ENCODE assay signal across 10 mouse cellular contexts in the genomic region with DNA sequence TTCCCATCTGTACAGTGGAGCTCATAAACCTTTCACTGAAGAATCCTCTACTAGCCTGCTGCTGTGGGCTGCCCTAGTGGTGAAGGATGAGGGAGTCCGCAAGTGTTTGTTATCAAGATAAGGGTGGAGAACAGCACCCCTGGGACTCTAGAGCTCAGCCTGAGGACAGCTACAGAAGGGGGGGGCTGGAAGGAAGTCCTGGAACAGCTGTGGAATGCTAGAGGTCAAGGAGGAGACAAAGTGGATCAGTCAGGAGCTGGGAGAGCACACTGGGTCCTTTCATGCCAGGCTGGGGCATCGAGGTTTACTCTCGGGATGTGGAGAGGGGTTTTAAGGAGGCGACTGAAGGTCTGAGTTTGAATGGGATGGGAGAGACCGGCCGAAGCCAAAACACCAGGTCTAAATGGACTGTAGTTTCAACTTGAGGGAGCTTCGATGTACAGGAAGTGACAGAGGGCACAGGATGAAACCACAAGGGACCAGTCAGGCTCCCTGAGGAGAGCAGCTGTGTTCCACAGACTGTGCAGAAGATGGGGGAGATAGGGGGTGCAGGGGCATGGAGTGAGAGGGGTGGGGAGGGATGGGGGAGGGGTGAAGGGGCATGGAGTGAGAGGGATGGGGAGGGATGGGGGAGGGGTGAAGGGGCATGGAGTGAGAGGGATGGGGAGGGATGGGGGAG. TPM values are rescaled to one million over a fixed set of nuclear protein-coding genes. Genes with fewer than 3 reads are reported as not detected.
A peak's percentile ranks its signal among the peaks of the same experiment; 100 is the strongest.
DNase-seq lines count a peak whose midpoint lies in the region; ATAC-seq lines count a peak whose summit lies in the region.
"Had no signal": no experiment of that assay in that cellular context is flagged by ENCODE, and none has a peak within 500 bp of the region (broad histone marks: within the 10 kb centered on the region; RNA-seq: fewer than 3 reads in every experiment).

No protein-coding gene starts in this region.

- H3K4me2 ChIP-seq in heart, embryonic 13.5 days, result peak overlapping the region; percentile 76
- H3K4me2 ChIP-seq in kidney, embryonic 15.5 days, result peak overlapping the region; percentile 51
- peak overlapping the region; percentile 41 for H3K4me2 ChIP-seq in stomach, embryonic 14.5 days (replicated peaks; ENCODE audit: low read depth, low read length)
- H3K4me2 ChIP-seq: hindbrain, embryonic 14.5 days had no signal

- no peak for DNase-seq in c-Kit-positive CD71-positive TER-119-positive erythroid progenitor cells, embryonic 14.5 days (ENCODE audit: low spot score)
- DNase-seq: thymus, postnatal 36 days had no signal

- no peak for ATAC-seq in megakaryocyte, adult 5-6 weeks (ENCODE audit: poor library complexity, severe bottlenecking)
- ATAC-seq in heart, embryonic 13.5 days (ENCODE audit: extremely low read depth, insufficient number of reproducible peaks, low FRiP score, low TSS enrichment), result no peak
- no peak for ATAC-seq in kidney, embryonic 15.5 days (replicated peaks; ENCODE audit: low FRiP score)
- no peak for ATAC-seq in stomach, embryonic 14.5 days (ENCODE audit: insufficient number of reproducible peaks, insufficient read depth, low FRiP score, low read depth)
- no peak for ATAC-seq in frontal cortex, adult (ENCODE audit: low TSS enrichment)
- ATAC-seq: Patski had no signal

- no peaks in the 10 kb centered on the region for H3K9me3 ChIP-seq in megakaryocyte, embryonic 14.5 days
- H3K9me3 ChIP-seq in heart, embryonic 13.5 days, result no peaks in the 10 kb centered on the region
- no peaks in the 10 kb centered on the region for H3K9me3 ChIP-seq in kidney, embryonic 15.5 days (replicated peaks)
- no peaks in the 10 kb centered on the region for H3K9me3 ChIP-seq in stomach, embryonic 14.5 days (ENCODE audit: control insufficient read depth, low read depth, low read length)

- peaks cover 8% of the 10 kb centered on the region for H3K36me3 ChIP-seq in megakaryocyte, embryonic 14.5 days (replicated peaks; ENCODE audit: low read length)
- peaks cover 36% of the 10 kb centered on the region for H3K36me3 ChIP-seq in heart, embryonic 13.5 days
- no peaks in the 10 kb centered on the region for H3K36me3 ChIP-seq in kidney, embryonic 15.5 days
- peaks cover 3% of the 10 kb centered on the region; the same call in 1 of the 2 replicates for H3K36me3 ChIP-seq in stomach, embryonic 14.5 days (ENCODE audit: control insufficient read depth, insufficient read depth, low read length)

- peaks cover 83% of the 10 kb centered on the region for H3K4me1 ChIP-seq in megakaryocyte, embryonic 14.5 days
- H3K4me1 ChIP-seq in heart, embryonic 13.5 days, result peaks cover 77% of the 10 kb centered on the region
- H3K4me1 ChIP-seq in kidney, embryonic 15.5 days, result peaks cover 55% of the 10 kb centered on the region
- peaks cover 11% of the 10 kb centered on the region for H3K4me1 ChIP-seq in stomach, embryonic 14.5 days (ENCODE audit: control insufficient read depth, insufficient read depth, low read length)

- WGBS in heart, embryonic 13.5 days, result 36% methylated on average over 7 of the region's 7 CpGs
- 56% methylated on average over 7 of the region's 7 CpGs for WGBS in kidney, embryonic 15.5 days
- 53% methylated on average over 7 of the region's 7 CpGs for WGBS in stomach, embryonic 14.5 days

- H3K27me3 ChIP-seq in megakaryocyte, embryonic 14.5 days (replicated peaks), result peaks cover 45% of the 10 kb centered on the region
- no peaks in the 10 kb centered on the region for H3K27me3 ChIP-seq in heart, embryonic 13.5 days (replicated peaks)
- H3K27me3 ChIP-seq in kidney, embryonic 15.5 days, result peaks cover 6% of the 10 kb centered on the region; the same call in 1 of the 2 replicates
- H3K27me3 ChIP-seq in stomach, embryonic 14.5 days (ENCODE audit: control insufficient read depth, insufficient read depth, low read length), result no peaks in the 10 kb centered on the region
- H3K27me3 ChIP-seq: Patski had no signal

- H3K27ac ChIP-seq in heart, embryonic 13.5 days (replicated peaks), result peak overlapping the region; percentile 68
- H3K27ac ChIP-seq in kidney, embryonic 15.5 days, result no peak overlapping the region
- 0 out of 2 replicates have a peak overlapping the region, but pooled peaks have one; percentile 41 for H3K27ac ChIP-seq in stomach, embryonic 14.5 days (ENCODE audit: low read length)
- H3K27ac ChIP-seq: hindbrain, embryonic 14.5 days had no signal

- peak overlapping the region; percentile 84 for H3K9ac ChIP-seq in heart, embryonic 13.5 days
- 0 out of 2 replicates have a peak overlapping the region, but pooled peaks have one; percentile 2 for H3K9ac ChIP-seq in kidney, embryonic 15.5 days
- H3K9ac ChIP-seq in stomach, embryonic 14.5 days (replicated peaks; ENCODE audit: low read depth, low read length), result peak overlapping the region; percentile 38; the same call in 1 of the 2 replicates
- H3K9ac ChIP-seq: hindbrain, embryonic 14.5 days had no signal

- peak overlapping the region; percentile 78 for H3K4me3 ChIP-seq in megakaryocyte, embryonic 14.5 days (replicated peaks)
- peak overlapping the region; percentile 69 for H3K4me3 ChIP-seq in heart, embryonic 13.5 days
- peak overlapping the region; percentile 26 for H3K4me3 ChIP-seq in kidney, embryonic 15.5 days (replicated peaks)
- peak overlapping the region; percentile 25 for H3K4me3 ChIP-seq in stomach, embryonic 14.5 days (ENCODE audit: low read depth, low read length)

RNA-seq across cellular contexts. Expression of a gene that starts 2.2 kb away (rescaled TPM):
- 143 and 182 TPM in 2 replicates for polyA plus RNA-seq in megakaryocyte, embryonic 14.5 days (2012; ENCODE audit: insufficient read depth, low replicate concordance)
- not detected in 2 replicates for total RNA-seq in megakaryocyte, adult 5-6 weeks (2015)
- not detected in 2 replicates for total RNA-seq in megakaryocyte, adult 5-6 weeks (2017)
- 1,696 and 1,855 TPM in 2 replicates for polyA plus RNA-seq in heart, embryonic 13.5 days (2015; fragmentation: Nextera tagmentation; extraction: Ambion mirVana)
- 305 and 466 TPM in 2 replicates for polyA plus RNA-seq in kidney, embryonic 15.5 days (2015; fragmentation: Nextera tagmentation; extraction: Ambion mirVana)
- 1,732 and 1,736 TPM in 2 replicates for polyA plus RNA-seq in stomach, embryonic 14.5 days (2014; fragmentation: Nextera tagmentation; extraction: Ambion mirVana)

Comparison
In these comparisons a context has a peak if more than half of its experiments do, and no peak if none do; other contexts are left out.
1. H3K4me3 ChIP-seq: peak in every context shown above with its lines; median percentile 78 in megakaryocyte, embryonic 14.5 days; 69 in heart, embryonic 13.5 days; 26 in kidney, embryonic 15.5 days; 25 in stomach, embryonic 14.5 days.
2. H3K9ac ChIP-seq: peak in every context shown above with its lines; median percentile 84 in heart, embryonic 13.5 days; 38 in stomach, embryonic 14.5 days; 2 in kidney, embryonic 15.5 days.